Mouse (Mus musculus) heart, adult 10 weeks (tissue): Measurements from ENCODE around the gene Olfr392. TPM values are rescaled to one million over a fixed set of nuclear protein-coding genes. Genes with fewer than 3 reads are reported as not detected.

Experiments used
- polyA plus RNA-seq: library from polyadenylated mRNA; stranded (reverse); fragments of 350-450 nt; fragmentation: Illumina TruSeq; extraction: RNeasy Lipid Tissue Mini Kit (QIAGEN cat#74804); gene quantifications from one replicate; pipeline ENCODE4 v1.2.3, GENCODE M21; 2014; ENCODE audit warnings: low read depth, low replicate concordance

The Olfr392 gene
- polyA plus RNA-seq, result not detected

DNA sequence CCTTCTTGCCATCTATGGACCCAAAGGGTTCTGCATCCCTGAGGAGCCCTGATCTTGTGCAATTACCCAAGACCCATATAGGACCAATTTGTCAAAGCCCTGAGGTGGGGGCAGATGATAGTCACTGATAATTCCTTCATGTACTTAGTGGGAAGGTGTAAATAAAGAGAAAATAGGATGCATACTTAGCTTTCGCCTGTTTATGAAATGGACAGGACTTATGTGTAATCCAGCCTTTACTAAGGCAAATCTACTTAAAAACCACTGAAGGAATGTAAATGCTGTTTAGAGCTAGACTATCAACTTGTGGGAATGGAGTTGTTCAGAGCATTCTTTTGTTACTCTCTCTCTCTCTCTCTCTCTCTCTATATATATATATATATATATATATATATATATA lies at the start of gene Olfr392:
Gene Olfr392 (minus strand): TSS at position 101 of the 400 bp plus-strand sequence.

GRCm38 (mm10) chr11:73851354-73851753 lies 34.5 kb upstream of the Olfr392 start, which contains the start of gene Olfr393:
Gene Olfr393 (minus strand): TSS chr11:73851454.

DNA sequence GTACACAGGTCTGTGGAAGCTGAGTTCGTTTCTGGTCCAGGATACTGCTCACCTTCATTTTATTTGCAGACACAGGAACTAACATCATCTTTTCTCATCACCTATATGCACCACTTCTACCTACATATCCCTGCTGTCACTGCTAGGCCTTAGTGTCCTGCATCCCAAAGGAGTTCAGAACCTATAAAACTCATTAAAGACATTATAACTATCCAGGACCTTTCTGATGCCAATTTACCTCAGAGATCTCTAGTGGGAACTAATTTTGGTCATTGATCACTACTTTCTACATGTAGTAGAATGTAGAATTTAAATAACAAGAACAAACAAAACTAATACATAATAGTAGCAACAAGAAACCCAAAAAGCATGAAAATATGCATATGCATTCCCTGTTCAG lies 13.9 kb downstream of the Olfr392 start, which contains the start of gene Olfr391-ps:
Gene Olfr391-ps (minus strand): TSS at position 101 of the 400 bp plus-strand sequence.

GRCm38 (mm10) chr11:73782664-73783063 lies 34.2 kb downstream of the Olfr392 start, which contains the start of gene Olfr390:
Gene Olfr390 (plus strand): TSS chr11:73782964.

GRCm38 (mm10) chr11:73780613-73781012 lies 36.2 kb downstream of the Olfr392 start, which contains the start of gene Olfr389:
Gene Olfr389 (minus strand): TSS chr11:73780713.

Other genes with a start within 250 kb of the Olfr392 start
- not detected for gene Olfr385, start 224.0 kb downstream of the Olfr392 start, polyA plus RNA-seq
- not detected for gene Olfr384, start 218.5 kb downstream of the Olfr392 start, polyA plus RNA-seq
- not detected for gene Zfp735, start 128.3 kb downstream of the Olfr392 start, polyA plus RNA-seq
- not detected for gene Olfr389, start 36.3 kb downstream of the Olfr392 start, polyA plus RNA-seq
- gene Olfr390, start 34.1 kb downstream of the Olfr392 start, polyA plus RNA-seq, result not detected
- not detected for gene Olfr391-ps, start 14.0 kb downstream of the Olfr392 start, polyA plus RNA-seq
- not detected for gene Olfr393, start 34.4 kb upstream of the Olfr392 start, polyA plus RNA-seq
- not detected for gene Olfr394, start 73.7 kb upstream of the Olfr392 start, polyA plus RNA-seq
- gene Olfr395, start 92.2 kb upstream of the Olfr392 start, polyA plus RNA-seq, result not detected
- not detected for gene Olfr23, start 119.6 kb upstream of the Olfr392 start, polyA plus RNA-seq
- gene Olfr397, start 143.8 kb upstream of the Olfr392 start, polyA plus RNA-seq, result not detected
- not detected for gene Olfr398, start 173.4 kb upstream of the Olfr392 start, polyA plus RNA-seq
- gene Olfr139, start 239.5 kb upstream of the Olfr392 start, polyA plus RNA-seq, result not detected
- gene Olfr399, start 239.6 kb upstream of the Olfr392 start, polyA plus RNA-seq, result not detected